Mouse (Mus musculus): Measurements from ENCODE around the gene Gm49361. TPM values are rescaled to one million over a fixed set of nuclear protein-coding genes. Genes with fewer than 3 reads are reported as not detected.

The Gm49361 gene
- polyA plus RNA-seq, 1 experiment from 2014 or later: not detected

DNA sequence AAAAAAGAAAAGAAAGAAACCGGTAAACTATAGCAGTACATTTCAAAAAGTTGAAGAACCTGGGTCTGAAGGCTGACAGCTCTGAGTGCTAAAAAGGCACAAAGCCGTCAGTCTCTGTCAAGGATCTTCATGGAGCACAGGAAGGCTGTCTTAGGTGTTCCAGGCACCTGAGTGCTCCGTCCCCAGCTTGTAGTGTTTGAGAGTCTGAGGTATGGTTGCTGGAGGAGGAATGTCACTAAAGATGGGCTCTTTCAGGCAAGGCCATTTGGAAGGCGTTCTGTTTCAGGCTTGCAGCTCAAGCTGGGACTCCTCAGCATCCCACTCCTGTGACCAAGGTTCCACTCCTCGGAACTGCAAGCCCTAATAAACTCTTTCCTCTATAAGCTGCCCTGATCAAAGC, 58.5 kb downstream of the Gm49361 start:
- no peaks in the 10 kb centered on the region for H3K27me3 ChIP-seq (replicated peaks)
- H3K4me1 ChIP-seq: no peaks in the 10 kb centered on the region
- WGBS: 79% methylated on average over 5 of the region's 5 CpGs
- no peak overlapping the region for H3K27ac ChIP-seq (replicated peaks)
- H3K9ac ChIP-seq: no peak overlapping the region
- H3K36me3 ChIP-seq: peaks cover 42% of the 10 kb centered on the region
- ATAC-seq (ENCODE audit: extremely low read depth, insufficient number of reproducible peaks, low FRiP score, low TSS enrichment): no peak
- no peak overlapping the region for H3K4me3 ChIP-seq
- H3K9me3 ChIP-seq: no peaks in the 10 kb centered on the region
- H3K4me2 ChIP-seq: no peak overlapping the region

- Histone ChIP-seq H3K4me1 (no peaks in the 10 kb centered on the region), H3K36me3 (peaks cover 36% of the 10 kb centered on the region), H3K9ac (no peak overlapping the region), H3K4me3 (no peak overlapping the region), H3K4me2 (no peak overlapping the region), H3K9me3 (no peaks in the 10 kb centered on the region), H3K27me3 (replicated peaks) (no peaks in the 10 kb centered on the region), H3K27ac (replicated peaks) (no peak overlapping the region)
- no peak for ATAC-seq (ENCODE audit: extremely low read depth, insufficient number of reproducible peaks, low FRiP score, low TSS enrichment)
- 87% methylated on average over 6 of the region's 6 CpGs for WGBS
Observed at GRCm38 (mm10) chr14:57686647-57687046, 59.3 kb downstream of the Gm49361 start.

DNA sequence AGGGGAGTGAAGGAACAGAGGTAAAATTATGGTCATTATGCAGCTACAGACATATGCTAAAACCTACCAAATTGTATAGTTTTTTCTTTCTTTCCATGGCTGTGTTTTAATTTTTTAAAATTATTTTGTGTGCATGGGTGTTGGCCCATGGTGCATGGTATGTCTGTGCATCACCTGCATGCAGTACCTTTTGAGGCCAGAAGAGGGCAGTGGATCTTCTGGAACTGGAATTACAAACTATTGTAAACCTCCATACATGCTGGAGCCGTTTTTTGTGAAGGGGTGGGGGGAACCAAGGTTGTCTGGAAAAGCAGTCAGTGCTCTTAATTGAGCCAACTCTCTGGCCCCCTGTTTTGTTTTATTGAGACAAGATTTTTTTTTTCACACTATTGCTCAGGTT, 61.3 kb downstream of the Gm49361 start:
- no peaks in the 10 kb centered on the region for H3K4me1 ChIP-seq
- no peak overlapping the region for H3K4me3 ChIP-seq
- H3K9me3 ChIP-seq: no peaks in the 10 kb centered on the region
- H3K4me2 ChIP-seq: no peak overlapping the region
- no peak overlapping the region for H3K27ac ChIP-seq (replicated peaks)
- no peaks in the 10 kb centered on the region for H3K27me3 ChIP-seq (replicated peaks)
- peaks cover 16% of the 10 kb centered on the region for H3K36me3 ChIP-seq
- H3K9ac ChIP-seq: no peak overlapping the region
- 9% methylated on average over 1 of the region's 1 CpGs for WGBS
- ATAC-seq (ENCODE audit: extremely low read depth, insufficient number of reproducible peaks, low FRiP score, low TSS enrichment): no peak

DNA sequence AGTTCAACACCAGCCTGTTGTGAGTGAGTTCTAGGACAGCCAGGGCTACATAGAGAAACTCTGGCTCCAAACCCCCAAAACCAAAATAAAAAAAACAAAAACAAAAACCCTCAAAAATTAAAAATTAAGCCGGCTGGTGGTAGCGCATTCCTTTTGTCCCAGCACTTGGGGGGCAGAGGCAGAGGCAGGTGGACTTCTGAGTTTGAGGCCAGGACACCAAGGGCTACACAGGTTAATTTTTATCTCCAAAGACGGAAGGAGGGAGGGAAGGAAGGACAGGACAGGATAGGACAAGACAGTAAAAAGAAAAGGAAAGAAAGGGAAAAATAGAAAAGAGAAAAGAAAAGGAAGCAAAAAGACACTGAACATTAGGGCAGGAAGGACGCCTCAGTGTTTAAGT, 63.2 kb downstream of the Gm49361 start:
- H3K4me2 ChIP-seq: no peak overlapping the region
- no peaks in the 10 kb centered on the region for H3K4me1 ChIP-seq
- no peak for ATAC-seq (ENCODE audit: extremely low read depth, insufficient number of reproducible peaks, low FRiP score, low TSS enrichment)
- H3K27ac ChIP-seq (replicated peaks): no peak overlapping the region
- 82% methylated on average over 4 of the region's 4 CpGs for WGBS
- no peaks in the 10 kb centered on the region; the same call in 1 of the 2 replicates for H3K36me3 ChIP-seq
- no peak overlapping the region for H3K4me3 ChIP-seq
- no peaks in the 10 kb centered on the region for H3K9me3 ChIP-seq
- no peak overlapping the region for H3K9ac ChIP-seq
- H3K27me3 ChIP-seq (replicated peaks): no peaks in the 10 kb centered on the region

GRCm38 (mm10) chr14:57679958-57680535, 65.9 kb downstream of the Gm49361 start:
- H3K4me3 ChIP-seq: no peak overlapping the region
- ATAC-seq (ENCODE audit: extremely low read depth, insufficient number of reproducible peaks, low FRiP score, low TSS enrichment): no peak; the same call in 1 of the 2 replicates
- WGBS: 39% methylated on average over 5 of the region's 5 CpGs

DNA sequence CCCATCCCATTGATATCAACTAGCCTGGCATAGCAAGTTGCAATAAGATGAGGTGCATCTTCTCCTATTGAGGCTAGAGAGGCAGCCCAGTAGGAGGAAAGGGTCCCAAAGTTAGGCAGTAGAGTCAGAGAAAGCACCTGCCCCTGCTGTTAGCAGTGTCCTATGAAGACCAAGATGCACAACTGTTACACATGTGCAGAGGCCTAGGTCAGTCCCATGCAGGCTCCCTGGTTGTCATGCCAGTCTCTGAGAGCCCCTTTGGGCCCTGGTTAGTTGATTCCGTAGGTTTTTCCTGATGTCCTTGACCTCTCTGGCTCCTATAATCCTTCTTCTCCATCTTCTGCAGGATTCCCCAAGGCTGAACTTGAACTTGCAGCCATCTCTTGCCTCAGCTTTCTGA, 66.4 kb downstream of the Gm49361 start:
- Histone ChIP-seq H3K9ac (no peak overlapping the region), H3K4me3 (no peak overlapping the region), H3K36me3 (no peaks in the 10 kb centered on the region), H3K27ac (replicated peaks) (no peak overlapping the region), H3K9me3 (no peaks in the 10 kb centered on the region), H3K27me3 (replicated peaks) (no peaks in the 10 kb centered on the region), H3K4me2 (no peak overlapping the region), H3K4me1 (no peaks in the 10 kb centered on the region)
- no peak for ATAC-seq (ENCODE audit: extremely low read depth, insufficient number of reproducible peaks, low FRiP score, low TSS enrichment)
- WGBS: 15% methylated on average over 1 of the region's 1 CpGs

More at GRCm38 (mm10) chr14:57679958-57680535, 65.9 kb downstream of the Gm49361 start:
- H3K27me3 ChIP-seq (replicated peaks): no peaks in the 10 kb centered on the region
- no peaks in the 10 kb centered on the region for H3K36me3 ChIP-seq
- H3K4me1 ChIP-seq: no peaks in the 10 kb centered on the region
- H3K4me2 ChIP-seq: no peak overlapping the region
- no peak overlapping the region for H3K27ac ChIP-seq (replicated peaks)
- H3K9me3 ChIP-seq: no peaks in the 10 kb centered on the region
- H3K9ac ChIP-seq: no peak overlapping the region

DNA sequence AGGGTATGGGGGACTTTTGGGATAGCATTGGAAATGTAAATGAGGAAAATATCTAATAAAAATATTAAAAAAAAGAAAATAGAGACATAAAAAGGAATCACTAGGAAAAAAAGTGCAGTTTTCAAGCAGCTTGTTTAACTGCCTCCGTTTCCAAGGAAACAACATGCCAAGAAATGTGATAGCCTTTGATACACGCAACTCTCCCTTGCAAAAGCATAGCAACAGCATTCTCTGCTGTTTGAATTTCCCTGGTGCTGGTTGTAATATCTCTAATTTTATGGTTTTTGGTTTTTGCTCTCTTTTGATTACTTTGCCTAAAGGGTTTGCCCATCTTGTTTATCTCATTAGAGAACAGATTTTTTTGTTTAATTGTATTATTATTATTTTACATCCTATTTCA, 70.4 kb downstream of the Gm49361 start:
- Histone ChIP-seq H3K36me3 (no peaks in the 10 kb centered on the region), H3K27me3 (replicated peaks) (no peaks in the 10 kb centered on the region), H3K9ac (no peak overlapping the region), H3K9me3 (no peaks in the 10 kb centered on the region), H3K4me3 (no peak overlapping the region), H3K4me2 (no peak overlapping the region), H3K4me1 (no peaks in the 10 kb centered on the region), H3K27ac (replicated peaks) (no peak overlapping the region)
- WGBS: 60% methylated on average over 2 of the region's 2 CpGs
- no peak for ATAC-seq (ENCODE audit: extremely low read depth, insufficient number of reproducible peaks, low FRiP score, low TSS enrichment)

DNA sequence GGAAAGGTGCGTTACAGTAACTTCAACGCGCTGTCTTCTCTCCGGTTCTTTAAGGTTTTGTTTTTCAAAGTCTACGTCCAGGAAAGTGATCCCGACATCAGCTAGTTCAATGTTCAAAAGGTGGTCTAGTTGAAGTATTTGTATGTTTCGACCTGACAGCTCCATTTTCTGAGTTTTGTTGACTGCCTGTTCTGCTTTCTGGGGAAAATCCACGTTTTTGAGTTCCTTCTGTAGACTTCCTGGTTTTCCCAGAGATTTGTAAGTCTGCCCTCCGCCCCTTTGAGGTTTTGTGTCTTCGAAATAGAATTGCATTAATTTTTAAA, 80.3 kb downstream of the Gm49361 start:
- H3K4me1 ChIP-seq: peaks cover 24% of the 10 kb centered on the region
- H3K4me3 ChIP-seq: peak overlapping the region; percentile 80
- H3K9me3 ChIP-seq: no peaks in the 10 kb centered on the region
- H3K27me3 ChIP-seq (replicated peaks): no peaks in the 10 kb centered on the region
- H3K9ac ChIP-seq: peak overlapping the region; percentile 92
- 12% methylated on average over 10 of the region's 10 CpGs for WGBS
- peaks cover 4% of the 10 kb centered on the region; the same call in 1 of the 2 replicates for H3K36me3 ChIP-seq
- peak overlapping the region; percentile 87 for H3K4me2 ChIP-seq
- no peak for ATAC-seq (ENCODE audit: extremely low read depth, insufficient number of reproducible peaks, low FRiP score, low TSS enrichment)
- H3K27ac ChIP-seq (replicated peaks): peak overlapping the region; percentile 94

- WGBS: under 1% methylated on average over 76 of the region's 80 CpGs
Observed at GRCm38 (mm10) chr14:57664822-57665627, 80.9 kb downstream of the Gm49361 start, which contains the start of gene Xpo4. TSS of gene Xpo4 (minus strand) at chr14:57665430.

GRCm38 (mm10) chr14:57664311-57664821, 81.5 kb downstream of the Gm49361 start:
- peak overlapping the region; percentile 94 for H3K27ac ChIP-seq (replicated peaks)
- H3K4me2 ChIP-seq: peak overlapping the region; percentile 87
- peak overlapping the region; percentile 80 for H3K4me3 ChIP-seq
- WGBS: 0% methylated on average over 19 of the region's 19 CpGs
- peaks cover 4% of the 10 kb centered on the region; the same call in 1 of the 2 replicates for H3K36me3 ChIP-seq
- peak; percentile 45 for ATAC-seq (ENCODE audit: extremely low read depth, insufficient number of reproducible peaks, low FRiP score, low TSS enrichment)
- peak overlapping the region; percentile 92 for H3K9ac ChIP-seq
- no peaks in the 10 kb centered on the region for H3K27me3 ChIP-seq (replicated peaks)
- peaks cover 24% of the 10 kb centered on the region for H3K4me1 ChIP-seq
- no peaks in the 10 kb centered on the region for H3K9me3 ChIP-seq

More at GRCm38 (mm10) chr14:57664822-57665627, 80.9 kb downstream of the Gm49361 start, which contains the start of gene Xpo4:
- peaks cover 24% of the 10 kb centered on the region for H3K4me1 ChIP-seq
- peaks cover 4% of the 10 kb centered on the region; the same call in 1 of the 2 replicates for H3K36me3 ChIP-seq
- ATAC-seq (ENCODE audit: extremely low read depth, insufficient number of reproducible peaks, low FRiP score, low TSS enrichment): peak; percentile 91
- no peaks in the 10 kb centered on the region for H3K9me3 ChIP-seq
- no peaks in the 10 kb centered on the region for H3K27me3 ChIP-seq (replicated peaks)
- H3K4me2 ChIP-seq: peak within 1 kb of the TSS; percentile 87
- peak within 1 kb of the TSS; percentile 94 for H3K27ac ChIP-seq (replicated peaks)
- H3K4me3 ChIP-seq: peak within 1 kb of the TSS; percentile 80
- H3K9ac ChIP-seq: peak within 1 kb of the TSS; percentile 92

DNA sequence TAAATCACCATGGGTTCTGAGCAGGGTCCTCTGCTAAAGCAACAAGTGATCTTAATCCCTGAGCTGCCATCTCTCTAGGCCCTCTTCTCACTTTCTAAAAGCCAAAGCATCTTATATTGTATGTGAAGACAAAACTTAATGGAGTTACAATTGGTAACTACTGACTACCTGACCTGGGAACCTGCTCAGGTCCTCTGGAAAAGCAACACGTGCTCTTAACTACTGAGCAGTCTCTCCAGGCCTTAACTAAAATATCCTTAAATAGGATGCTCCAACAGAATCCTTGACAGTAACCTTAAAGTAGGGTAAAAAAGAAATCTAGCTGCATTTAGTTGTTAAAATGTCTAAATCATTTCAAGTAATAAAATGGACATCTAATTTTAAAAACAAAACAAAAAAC, 82.3 kb downstream of the Gm49361 start:
- H3K27ac ChIP-seq (replicated peaks): no peak overlapping the region

More for the DNA sequence above, 82.3 kb downstream of the Gm49361 start:
- Histone ChIP-seq H3K27me3 (replicated peaks) (no peaks in the 10 kb centered on the region), H3K9ac (peak overlapping the region; percentile 92), H3K4me1 (peaks cover 24% of the 10 kb centered on the region), H3K9me3 (no peaks in the 10 kb centered on the region), H3K4me2 (peak overlapping the region; percentile 87), H3K36me3 (peaks cover 4% of the 10 kb centered on the region; the same call in 1 of the 2 replicates), H3K4me3 (peak overlapping the region; percentile 80)
- ATAC-seq (ENCODE audit: extremely low read depth, insufficient number of reproducible peaks, low FRiP score, low TSS enrichment): no peak
- 27% methylated on average over 1 of the region's 1 CpGs for WGBS
